Mouse (Mus musculus) C2C12 (cell line): ENCODE measurements around the gene Atn1.

Source experiments
- CTCF ChIP-seq: IDR thresholded peaks from one replicate; pipeline ENCODE4 v1.5.1; 2011; ENCODE audit not compliant: control insufficient read depth, insufficient read depth, insufficient read length
- MYOD1 ChIP-seq: IDR thresholded peaks from one replicate; pipeline ENCODE4 v1.6.1; 2011; ENCODE audit warnings: low read depth; ENCODE audit not compliant: control insufficient read depth, insufficient read length
- USF1 ChIP-seq: IDR thresholded peaks from one replicate; pipeline ENCODE4 v1.6.1; 2011; ENCODE audit warnings: low read depth, mild to moderate bottlenecking, control low read depth, moderate library complexity

DNA sequence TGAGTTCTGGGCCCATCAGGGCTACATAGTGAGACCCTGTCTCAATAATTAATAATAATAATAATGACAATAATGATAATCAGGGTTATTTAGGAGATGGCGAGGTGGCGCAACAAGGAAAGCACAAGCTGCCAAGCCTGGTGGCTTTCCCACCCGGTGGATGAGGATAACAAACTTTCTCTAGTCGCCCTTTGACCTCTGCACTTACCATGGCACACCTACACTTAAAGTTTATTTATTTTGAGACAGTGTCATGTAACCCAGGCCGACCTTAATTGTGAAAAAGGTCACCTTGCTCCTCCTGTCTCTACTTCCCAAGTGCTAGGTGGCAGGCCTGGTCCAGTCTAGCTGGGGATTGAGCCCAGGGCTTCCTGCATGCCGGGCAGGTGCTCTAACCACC is 57.6 kb downstream of the Atn1 start:
- TF ChIP-seq CTCF, result no peak
- no peak for TF ChIP-seq MYOD1
- TF ChIP-seq USF1, result no peak
